ENCODE assay signal across 12 mouse cellular contexts in genomic region chr5:32059254-32059796, GRCm38 (mm10).
DNase-seq lines count a peak whose midpoint lies in the region; ATAC-seq and TF ChIP-seq lines count a peak whose summit lies in the region.
"Had no signal": no experiment of that assay in that cellular context is flagged by ENCODE, and none has a peak within 500 bp of the region (broad histone marks: within the 10 kb centered on the region; RNA-seq: fewer than 3 reads in every experiment).

No protein-coding gene starts in this region.

- H3K36me3 ChIP-seq in heart, embryonic 15.5 days, result no peaks in the 10 kb centered on the region
- no peaks in the 10 kb centered on the region for H3K36me3 ChIP-seq in heart, adult 2 months (ENCODE audit: control insufficient read depth, insufficient read depth, low read length)
- no peaks in the 10 kb centered on the region for H3K36me3 ChIP-seq in lung, postnatal 0 days (ENCODE audit: insufficient read depth, low read length)
- no peaks in the 10 kb centered on the region for H3K36me3 ChIP-seq in kidney, postnatal 0 days (ENCODE audit: insufficient read depth, low read length)
- no peaks in the 10 kb centered on the region for H3K36me3 ChIP-seq in stomach, postnatal 0 days (ENCODE audit: control insufficient read depth, insufficient read depth, low read length)
- H3K36me3 ChIP-seq: midbrain, embryonic 10.5 days had no signal

- no peak overlapping the region for H3K9ac ChIP-seq in heart, embryonic 15.5 days
- no peak overlapping the region for H3K9ac ChIP-seq in heart, adult 2 months (ENCODE audit: low read depth, low read length)
- no peak overlapping the region for H3K9ac ChIP-seq in lung, postnatal 0 days (replicated peaks; ENCODE audit: low read depth)
- no peak overlapping the region for H3K9ac ChIP-seq in kidney, postnatal 0 days (ENCODE audit: low read depth, low read length)
- 0 out of 2 replicates have a peak overlapping the region, but pooled peaks have one; percentile 14 for H3K9ac ChIP-seq in stomach, postnatal 0 days (ENCODE audit: low read length)

- H3K27ac ChIP-seq in heart, embryonic 15.5 days, result 0 out of 2 replicates have a peak overlapping the region, but pooled peaks have one; percentile 7
- no peak overlapping the region for H3K27ac ChIP-seq in heart, adult 2 months
- H3K27ac ChIP-seq in lung, postnatal 0 days (ENCODE audit: low read length), result peak overlapping the region; percentile 55
- peak overlapping the region; percentile 63 for H3K27ac ChIP-seq in kidney, postnatal 0 days
- peak overlapping the region; percentile 85 for H3K27ac ChIP-seq in stomach, postnatal 0 days (replicated peaks)
- H3K27ac ChIP-seq: midbrain, embryonic 10.5 days had no signal

- no peaks in the 10 kb centered on the region for H3K4me1 ChIP-seq in heart, embryonic 15.5 days (replicated peaks)
- peaks cover 2% of the 10 kb centered on the region; the same call in 1 of the 2 replicates for H3K4me1 ChIP-seq in heart, adult 2 months (ENCODE audit: control insufficient read depth, insufficient read depth, low read length)
- peaks cover 10% of the 10 kb centered on the region; the same call in 1 of the 2 replicates for H3K4me1 ChIP-seq in lung, postnatal 0 days (ENCODE audit: insufficient read depth, low read depth, low read length)
- H3K4me1 ChIP-seq in kidney, postnatal 0 days (replicated peaks; ENCODE audit: insufficient read depth, low read length), result no peaks in the 10 kb centered on the region
- peaks cover 3% of the 10 kb centered on the region; the same call in 1 of the 2 replicates for H3K4me1 ChIP-seq in stomach, postnatal 0 days (replicated peaks; ENCODE audit: control insufficient read depth, insufficient read depth)

- no peaks in the 10 kb centered on the region for H3K79me2 ChIP-seq in heart, adult 2 months (replicated peaks; ENCODE audit: control insufficient read depth, insufficient read depth, low read length)

- no peaks in the 10 kb centered on the region for H3K27me3 ChIP-seq in heart, embryonic 15.5 days
- H3K27me3 ChIP-seq in heart, adult 2 months (ENCODE audit: control insufficient read depth, insufficient read depth, low read length), result no peaks in the 10 kb centered on the region
- H3K27me3 ChIP-seq in lung, postnatal 0 days (replicated peaks; ENCODE audit: insufficient read depth, low read length), result no peaks in the 10 kb centered on the region
- no peaks in the 10 kb centered on the region for H3K27me3 ChIP-seq in kidney, postnatal 0 days (ENCODE audit: insufficient read depth, low read length)
- no peaks in the 10 kb centered on the region for H3K27me3 ChIP-seq in stomach, postnatal 0 days (ENCODE audit: control insufficient read depth, insufficient read depth, low read length)

- no peak for TF ChIP-seq POLR2A in heart, adult 2 months (IDR thresholded peaks at IDR 0.05; ENCODE audit: insufficient read depth, low read depth, low read length)

- H3K4me2 ChIP-seq in heart, embryonic 15.5 days, result no peak overlapping the region; the same call in 1 of the 2 replicates
- H3K4me2 ChIP-seq in lung, postnatal 0 days (replicated peaks; ENCODE audit: low read depth, low read length), result 0 out of 2 replicates have a peak overlapping the region, but pooled peaks have one; percentile 18
- H3K4me2 ChIP-seq in kidney, postnatal 0 days (ENCODE audit: low read length), result peak overlapping the region; percentile 28
- H3K4me2 ChIP-seq in stomach, postnatal 0 days (replicated peaks; ENCODE audit: low read depth), result peak overlapping the region; percentile 31; the same call in 1 of the 2 replicates

- intact Hi-C loops in heart, adult 2 months (cut with DNase I), result no loop called here
- intact Hi-C loops in gastrocnemius, postnatal 14 days (cut with DNase I; ENCODE audit: low total_unique reads), result no loop called here

- TF ChIP-seq CTCF in heart, adult 2 months (IDR thresholded peaks at IDR 0.05), result no peak
- TF ChIP-seq CTCF in lung, postnatal 0 days (IDR thresholded peaks at IDR 0.05), result no peak
- no peak for TF ChIP-seq CTCF in kidney, postnatal 0 days (IDR thresholded peaks at IDR 0.05; ENCODE audit: low read depth)
- no peak for TF ChIP-seq CTCF in stomach, postnatal 0 days (IDR thresholded peaks at IDR 0.05; ENCODE audit: low read depth)

- no peak for TF ChIP-seq EP300 in heart, adult 2 months (IDR thresholded peaks at IDR 0.05; ENCODE audit: insufficient read depth, low read depth, low read length)
- TF ChIP-seq EP300 in lung, postnatal 0 days (IDR thresholded peaks at IDR 0.05), result no peak
- no peak for TF ChIP-seq EP300 in stomach, postnatal 0 days (optimal IDR thresholded peaks at IDR 0.05)

- DNase-seq in heart, adult 2 months, result no peak
- peak; percentile 57 for DNase-seq in lung, postnatal 0 days (ENCODE audit: low spot score)
- DNase-seq in lung, adult 18-20 months, result no peak
- DNase-seq in kidney, postnatal 0 days (ENCODE audit: low spot score), result peak; percentile 88
- DNase-seq in stomach, postnatal 0 days (ENCODE audit: low spot score), result no peak
- DNase-seq in spleen, adult 12 weeks (ENCODE audit: low spot score), result no peak
- no peak for DNase-seq in gastrocnemius, postnatal 14 days
- DNase-seq: cerebellum, adult 11 months; gastrocnemius, postnatal 25 days had no signal

- 60% methylated on average over 8 of the region's 8 CpGs for WGBS in heart, embryonic 15.5 days
- WGBS in heart, adult 2 months, result 84% methylated on average over 8 of the region's 8 CpGs
- 39% methylated on average over 8 of the region's 8 CpGs for WGBS in lung, postnatal 0 days
- WGBS in kidney, postnatal 0 days, result 24% methylated on average over 8 of the region's 8 CpGs
- WGBS in stomach, postnatal 0 days, result 21% methylated on average over 8 of the region's 8 CpGs

- H3K9me3 ChIP-seq in heart, embryonic 15.5 days (replicated peaks), result no peaks in the 10 kb centered on the region
- no peaks in the 10 kb centered on the region for H3K9me3 ChIP-seq in lung, postnatal 0 days (ENCODE audit: low read length)
- no peaks in the 10 kb centered on the region for H3K9me3 ChIP-seq in kidney, postnatal 0 days (replicated peaks; ENCODE audit: low read length)
- no peaks in the 10 kb centered on the region for H3K9me3 ChIP-seq in stomach, postnatal 0 days (ENCODE audit: control insufficient read depth, low read length)
- H3K9me3 ChIP-seq: midbrain, embryonic 10.5 days had no signal

- no peak overlapping the region for H3K4me3 ChIP-seq in heart, embryonic 15.5 days
- H3K4me3 ChIP-seq in heart, adult 2 months, result no peak overlapping the region
- H3K4me3 ChIP-seq in lung, postnatal 0 days (ENCODE audit: low read depth, low read length), result no peak overlapping the region
- no peak overlapping the region for H3K4me3 ChIP-seq in kidney, postnatal 0 days (replicated peaks; ENCODE audit: low read depth, low read length)
- 0 out of 2 replicates have a peak overlapping the region, but pooled peaks have one; percentile 0 for H3K4me3 ChIP-seq in stomach, postnatal 0 days (ENCODE audit: low read depth, low read length)
- H3K4me3 ChIP-seq: midbrain, embryonic 10.5 days; myocyte had no signal

- ATAC-seq in heart, embryonic 15.5 days (replicated peaks; ENCODE audit: insufficient number of reproducible peaks, insufficient read depth, low FRiP score, low read depth), result no peak
- no peak; the same call in 1 of the 2 replicates for ATAC-seq in lung, postnatal 0 days
- ATAC-seq in kidney, postnatal 0 days (replicated peaks; ENCODE audit: low FRiP score, low read depth), result 0 out of 2 replicates have a peak, but pooled peaks have one; percentile 52
- ATAC-seq in stomach, postnatal 0 days (ENCODE audit: low FRiP score, low TSS enrichment), result peak; percentile 73; the same call in 1 of the 2 replicates

Comparison
In these comparisons a context has a peak if more than half of its experiments do, and no peak if none do; other contexts are left out.
1. DNase-seq: peak in lung, postnatal 0 days (single experiment) and kidney, postnatal 0 days (single experiment); none in heart, adult 2 months (0 of 2), lung, adult 18-20 months (0 of 2), stomach, postnatal 0 days (single experiment), spleen, adult 12 weeks (single experiment) and gastrocnemius, postnatal 14 days (single experiment).
2. ATAC-seq: peak in kidney, postnatal 0 days (single experiment) and stomach, postnatal 0 days (single experiment); none in heart, embryonic 15.5 days (single experiment) and lung, postnatal 0 days (single experiment).